In the genomic region with DNA sequence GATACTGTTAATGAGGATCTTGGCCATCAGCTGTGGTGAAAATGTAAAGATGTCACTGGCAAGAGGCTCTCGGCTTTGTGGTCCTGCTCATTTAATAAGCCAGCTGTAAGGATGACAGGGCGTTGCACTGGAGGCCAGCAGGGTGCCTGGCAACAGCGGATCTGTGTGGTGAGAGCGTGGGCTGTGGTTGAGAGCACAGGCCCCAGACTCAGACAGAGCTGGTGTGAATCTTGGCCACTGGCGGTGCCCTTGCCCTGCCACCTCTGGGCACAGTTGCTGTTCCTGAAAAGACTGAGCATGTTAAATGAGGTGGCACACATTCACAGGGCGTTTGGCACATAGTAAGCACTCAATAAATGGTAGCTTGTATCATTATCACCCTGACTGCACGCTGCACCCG, we compare ENCODE assay signal across 19 mouse cellular contexts. TPM values are rescaled to one million over a fixed set of nuclear protein-coding genes. Genes with fewer than 3 reads are reported as not detected.
DNase-seq lines count a peak whose midpoint lies in the region; ATAC-seq lines count a peak whose summit lies in the region.
"Had no signal": no experiment of that assay in that cellular context is flagged by ENCODE, and none has a peak within 500 bp of the region (broad histone marks: within the 10 kb centered on the region; RNA-seq: fewer than 3 reads in every experiment).

No protein-coding gene starts in this region.

- intact Hi-C loops in left cerebral cortex, postnatal 4 days (cut with DNase I), result no loop called here

- ATAC-seq in common myeloid progenitor, adult 5-6 weeks (replicated peaks; ENCODE audit: low read depth, poor library complexity, severe bottlenecking), result peak; percentile 95
- ATAC-seq in hindbrain, embryonic 15.5 days (ENCODE audit: low FRiP score, low read depth), result peak; percentile 59; the same call in 1 of the 2 replicates
- ATAC-seq in neural tube, embryonic 13.5 days (ENCODE audit: low read depth), result peak; percentile 74
- no peak for ATAC-seq in kidney, embryonic 14.5 days (ENCODE audit: low FRiP score, low TSS enrichment)
- ATAC-seq in heart, embryonic 12.5 days (ENCODE audit: insufficient number of reproducible peaks, low FRiP score), result no peak

- no peak overlapping the region for H3K4me3 ChIP-seq in hindbrain, embryonic 15.5 days
- H3K4me3 ChIP-seq in neural tube, embryonic 13.5 days, result no peak overlapping the region
- H3K4me3 ChIP-seq in kidney, embryonic 14.5 days (ENCODE audit: low read length), result no peak overlapping the region
- H3K4me3 ChIP-seq in heart, embryonic 12.5 days, result no peak overlapping the region
- H3K4me3 ChIP-seq: heart, adult 2 months; limb, embryonic 12.5 days; stomach, embryonic 15.5 days had no signal

- H3K4me2 ChIP-seq in hindbrain, embryonic 15.5 days, result no peak overlapping the region
- no peak overlapping the region for H3K4me2 ChIP-seq in neural tube, embryonic 13.5 days
- H3K4me2 ChIP-seq in kidney, embryonic 14.5 days (replicated peaks; ENCODE audit: low read depth, low read length), result no peak overlapping the region
- no peak overlapping the region for H3K4me2 ChIP-seq in heart, embryonic 12.5 days
- H3K4me2 ChIP-seq: limb, embryonic 12.5 days; stomach, embryonic 15.5 days had no signal

- no peaks in the 10 kb centered on the region for H3K36me3 ChIP-seq in hindbrain, embryonic 15.5 days
- no peaks in the 10 kb centered on the region for H3K36me3 ChIP-seq in neural tube, embryonic 13.5 days
- H3K36me3 ChIP-seq in kidney, embryonic 14.5 days (ENCODE audit: control insufficient read depth, insufficient read depth, low read length), result no peaks in the 10 kb centered on the region
- no peaks in the 10 kb centered on the region for H3K36me3 ChIP-seq in heart, embryonic 12.5 days
- H3K36me3 ChIP-seq: limb, embryonic 12.5 days; stomach, embryonic 15.5 days had no signal

- WGBS in hindbrain, embryonic 15.5 days, result 30% methylated on average over 8 of the region's 8 CpGs
- 19% methylated on average over 8 of the region's 8 CpGs for WGBS in neural tube, embryonic 13.5 days
- WGBS in kidney, embryonic 14.5 days, result 73% methylated on average over 8 of the region's 8 CpGs
- 74% methylated on average over 8 of the region's 8 CpGs for WGBS in heart, embryonic 12.5 days

- H3K27me3 ChIP-seq in hindbrain, embryonic 15.5 days, result no peaks in the 10 kb centered on the region
- no peaks in the 10 kb centered on the region for H3K27me3 ChIP-seq in neural tube, embryonic 13.5 days
- no peaks in the 10 kb centered on the region for H3K27me3 ChIP-seq in kidney, embryonic 14.5 days (ENCODE audit: control insufficient read depth, insufficient read depth, low read length)
- peaks cover 32% of the 10 kb centered on the region for H3K27me3 ChIP-seq in heart, embryonic 12.5 days (replicated peaks)
- H3K27me3 ChIP-seq: stomach, embryonic 15.5 days had no signal

- no peaks in the 10 kb centered on the region for H3K9me3 ChIP-seq in hindbrain, embryonic 15.5 days
- no peaks in the 10 kb centered on the region for H3K9me3 ChIP-seq in neural tube, embryonic 13.5 days
- no peaks in the 10 kb centered on the region for H3K9me3 ChIP-seq in kidney, embryonic 14.5 days (ENCODE audit: control insufficient read depth, low read length)
- H3K9me3 ChIP-seq in heart, embryonic 12.5 days (replicated peaks), result no peaks in the 10 kb centered on the region
- H3K9me3 ChIP-seq: limb, embryonic 12.5 days; stomach, embryonic 15.5 days had no signal

- no peak overlapping the region for H3K9ac ChIP-seq in hindbrain, embryonic 15.5 days
- no peak overlapping the region for H3K9ac ChIP-seq in neural tube, embryonic 13.5 days
- no peak overlapping the region for H3K9ac ChIP-seq in kidney, embryonic 14.5 days (ENCODE audit: low read depth, low read length)
- no peak overlapping the region for H3K9ac ChIP-seq in heart, embryonic 12.5 days
- H3K9ac ChIP-seq: limb, embryonic 12.5 days; stomach, embryonic 15.5 days had no signal

- no peak overlapping the region for H3K27ac ChIP-seq in hindbrain, embryonic 15.5 days (replicated peaks)
- H3K27ac ChIP-seq in neural tube, embryonic 13.5 days (replicated peaks), result peak overlapping the region; percentile 49; the same call in 1 of the 2 replicates
- no peak overlapping the region for H3K27ac ChIP-seq in kidney, embryonic 14.5 days (ENCODE audit: low read depth, low read length)
- no peak overlapping the region for H3K27ac ChIP-seq in heart, embryonic 12.5 days (ENCODE audit: poor library complexity, severe bottlenecking)
- H3K27ac ChIP-seq: heart, adult 2 months; limb, embryonic 12.5 days; stomach, embryonic 15.5 days had no signal

- DNase-seq in left cerebral cortex, postnatal 4 days, result peak; percentile 35
- DNase-seq in left cerebral cortex, adult 11 months (ENCODE audit: low spot score), result no peak
- DNase-seq in layer of hippocampus, adult 18-20 months (ENCODE audit: low spot score in 2 of 2), result no peak
- DNase-seq: cerebellum, adult 8-10 months; embryo, embryonic 11 days; heart, adult 2 months; heart, postnatal 10 days; kidney, adult 11 months; kidney, postnatal 4 days; layer of hippocampus, postnatal 36 days; lung, adult 2 months; thymus, postnatal 14 days had no signal

- H3K4me1 ChIP-seq in hindbrain, embryonic 15.5 days (replicated peaks), result peaks cover 9% of the 10 kb centered on the region
- peaks cover 63% of the 10 kb centered on the region for H3K4me1 ChIP-seq in neural tube, embryonic 13.5 days (replicated peaks)
- H3K4me1 ChIP-seq in kidney, embryonic 14.5 days (ENCODE audit: control insufficient read depth, insufficient read depth, low read length), result peaks cover 42% of the 10 kb centered on the region; the same call in 1 of the 2 replicates
- H3K4me1 ChIP-seq in heart, embryonic 12.5 days (replicated peaks), result no peaks in the 10 kb centered on the region

RNA-seq across cellular contexts. Expression of a gene that starts 8.9 kb away (rescaled TPM):
- 1 to 10 TPM; 7.0 to 7.8 TPM for total RNA-seq in left cerebral cortex, postnatal 4 days (2021)
- total RNA-seq in common myeloid progenitor, adult 5-6 weeks (2017), result 15.0 and 24.9 TPM in 2 replicates
- polyA plus RNA-seq in hindbrain, embryonic 15.5 days (2015; fragmentation: Nextera tagmentation; extraction: Ambion mirVana), result 8.2 and 10.1 TPM in 2 replicates
- 13.2 and 18.2 TPM in 2 replicates for polyA plus RNA-seq in neural tube, embryonic 13.5 days (2015; fragmentation: Nextera tagmentation; extraction: Ambion mirVana)
- 7.0 and 10.4 TPM in 2 replicates for polyA plus RNA-seq in kidney, embryonic 14.5 days (2014; fragmentation: Nextera tagmentation; extraction: Ambion mirVana)
- polyA plus RNA-seq in heart, embryonic 12.5 days (2016; fragmentation: Nextera tagmentation; extraction: Ambion mirVana), result 0.13 TPM in 2 replicates
- 1 to 10 TPM; 1.8 to 2.8 TPM for total RNA-seq in layer of hippocampus, adult 18-20 months (2021)

Comparison
In these comparisons a context has a peak if more than half of its experiments do, and no peak if none do; other contexts are left out.
1. ATAC-seq: peak in common myeloid progenitor, adult 5-6 weeks (single experiment), hindbrain, embryonic 15.5 days (single experiment) and neural tube, embryonic 13.5 days (single experiment); none in kidney, embryonic 14.5 days (single experiment) and heart, embryonic 12.5 days (single experiment).